Mouse (Mus musculus): Measurements from ENCODE around the gene Dnajb2. TPM values are rescaled to one million over a fixed set of nuclear protein-coding genes. Genes with fewer than 3 reads are reported as not detected.

Gene Dnajb2
- polyA plus RNA-seq, 1 experiment: 54.1 TPM

- no peaks in the 10 kb centered on the region for H3K36me3 ChIP-seq (ENCODE audit: control insufficient read depth, insufficient read depth)
- H3K27me3 ChIP-seq (ENCODE audit: control insufficient read depth, insufficient read depth, insufficient read length): no peaks in the 10 kb centered on the region
- H3K4me2 ChIP-seq (ENCODE audit: low read depth): no peak overlapping the region
- TF ChIP-seq CEBPB (IDR thresholded peaks at IDR 0.05; ENCODE audit: insufficient read depth, poor library complexity, severe bottlenecking) (no peak), MAX (IDR thresholded peaks at IDR 0.05; ENCODE audit: low read depth) (no peak), TCF12 (IDR thresholded peaks at IDR 0.05; ENCODE audit: insufficient read depth, poor library complexity, severe bottlenecking) (no peak), POLR2A (IDR thresholded peaks at IDR 0.05; ENCODE audit: insufficient read length, low read depth) (no peak), POLR2AphosphoS2 (IDR thresholded peaks at IDR 0.05; ENCODE audit: insufficient read length, low read depth) (no peak)
- no peak overlapping the region for H3ac ChIP-seq (ENCODE audit: control insufficient read depth, insufficient read length)
- H3K4me3 ChIP-seq: no peak overlapping the region
- H3K79me2 ChIP-seq (ENCODE audit: control insufficient read depth, insufficient read depth): no peaks in the 10 kb centered on the region
These were observed 53.8 kb downstream of the Dnajb2 start for GRCm38 (mm10) chr1:75289888-75290431.

GRCm38 (mm10) chr1:75290582-75290981, 54.4 kb downstream of the Dnajb2 start:
- no peak overlapping the region for H3K4me3 ChIP-seq

GRCm38 (mm10) chr1:75291321-75291720, 55.1 kb downstream of the Dnajb2 start:
- TF ChIP-seq MYOG (IDR thresholded peaks at IDR 0.05; ENCODE audit: control insufficient read depth in 1 of 3, insufficient read depth in 1 of 3, insufficient read length in 2 of 3, low read depth in 2 of 3) (no peak), TCF3 (IDR thresholded peaks at IDR 0.05; ENCODE audit: insufficient read length, low read depth) (no peak), MAX (IDR thresholded peaks at IDR 0.05; ENCODE audit: low read depth) (no peak), POLR2AphosphoS2 (IDR thresholded peaks at IDR 0.05; ENCODE audit: insufficient read length, low read depth) (no peak), E2F4 (IDR thresholded peaks at IDR 0.05; ENCODE audit: insufficient read depth) (no peak), POLR2A (IDR thresholded peaks at IDR 0.05; ENCODE audit: insufficient read length, low read depth) (no peak)
- Histone ChIP-seq H3ac (ENCODE audit: control insufficient read depth, insufficient read length) (no peak overlapping the region), H3K4me2 (ENCODE audit: low read depth) (no peak overlapping the region), H3K27me3 (ENCODE audit: control insufficient read depth, insufficient read depth, insufficient read length) (no peaks in the 10 kb centered on the region), H3K4me3 (no peak overlapping the region), H3K36me3 (ENCODE audit: control insufficient read depth, insufficient read depth) (no peaks in the 10 kb centered on the region), H3K79me2 (ENCODE audit: control insufficient read depth, insufficient read depth) (no peaks in the 10 kb centered on the region)

More at GRCm38 (mm10) chr1:75290582-75290981, 54.4 kb downstream of the Dnajb2 start:
- Histone ChIP-seq H3K79me2 (ENCODE audit: control insufficient read depth, insufficient read depth) (no peaks in the 10 kb centered on the region), H3ac (ENCODE audit: control insufficient read depth, insufficient read length) (no peak overlapping the region), H3K4me2 (ENCODE audit: low read depth) (no peak overlapping the region), H3K36me3 (ENCODE audit: control insufficient read depth, insufficient read depth) (no peaks in the 10 kb centered on the region), H3K27me3 (ENCODE audit: control insufficient read depth, insufficient read depth, insufficient read length) (no peaks in the 10 kb centered on the region)
- no peak for TF ChIP-seq REST (IDR thresholded peaks at IDR 0.05; ENCODE audit: insufficient read depth, insufficient read length)
- no peak for TF ChIP-seq MYOD1 (IDR thresholded peaks at IDR 0.05; ENCODE audit: control insufficient read depth in 1 of 3, insufficient read length in 2 of 3, low read depth in 2 of 3)
- TF ChIP-seq POLR2AphosphoS2 (IDR thresholded peaks at IDR 0.05; ENCODE audit: insufficient read length, low read depth): no peak
- no peak for TF ChIP-seq SRF (IDR thresholded peaks at IDR 0.05; ENCODE audit: control insufficient read depth, insufficient read length, low read depth)

GRCm38 (mm10) chr1:75292476-75293330, 56.5 kb downstream of the Dnajb2 start:
- TF ChIP-seq CEBPB (IDR thresholded peaks at IDR 0.05; ENCODE audit: insufficient read depth, poor library complexity, severe bottlenecking) (0 out of 2 replicates have a peak, but pooled peaks have one; percentile 1), POLR2A (IDR thresholded peaks at IDR 0.05; ENCODE audit: insufficient read length, low read depth) (no peak), POLR2AphosphoS2 (IDR thresholded peaks at IDR 0.05; ENCODE audit: insufficient read length, low read depth) (no peak), TCF3 (IDR thresholded peaks at IDR 0.05; ENCODE audit: insufficient read length, low read depth) (no peak), MAX (IDR thresholded peaks at IDR 0.05; ENCODE audit: low read depth) (no peak), TCF12 (IDR thresholded peaks at IDR 0.05; ENCODE audit: insufficient read depth, poor library complexity, severe bottlenecking) (no peak), E2F4 (IDR thresholded peaks at IDR 0.05; ENCODE audit: insufficient read depth) (no peak), REST (IDR thresholded peaks at IDR 0.05; ENCODE audit: insufficient read depth, insufficient read length) (no peak), MYOG (IDR thresholded peaks at IDR 0.05; ENCODE audit: control insufficient read depth in 1 of 3, insufficient read depth in 1 of 3, insufficient read length in 2 of 3, low read depth in 2 of 3) (no peak), MYOD1 (IDR thresholded peaks at IDR 0.05; ENCODE audit: control insufficient read depth in 1 of 3, insufficient read length in 2 of 3, low read depth in 2 of 3) (peak in 2 of 3 experiments; percentile 11 to 47), SRF (IDR thresholded peaks at IDR 0.05; ENCODE audit: control insufficient read depth, insufficient read length, low read depth) (no peak)
- H3K27me3 ChIP-seq (ENCODE audit: control insufficient read depth, insufficient read depth, insufficient read length): no peaks in the 10 kb centered on the region
- no peaks in the 10 kb centered on the region for H3K36me3 ChIP-seq (ENCODE audit: control insufficient read depth, insufficient read depth)
- H3ac ChIP-seq (ENCODE audit: control insufficient read depth, insufficient read length): no peak overlapping the region
- H3K4me2 ChIP-seq (ENCODE audit: low read depth): peak overlapping the region; percentile 21
- no peaks in the 10 kb centered on the region for H3K79me2 ChIP-seq (ENCODE audit: control insufficient read depth, insufficient read depth)
- H3K4me3 ChIP-seq: no peak overlapping the region

- H3K36me3 ChIP-seq (ENCODE audit: control insufficient read depth, insufficient read depth): no peaks in the 10 kb centered on the region
- no peaks in the 10 kb centered on the region for H3K27me3 ChIP-seq (ENCODE audit: control insufficient read depth, insufficient read depth, insufficient read length)
- H3K79me2 ChIP-seq (ENCODE audit: control insufficient read depth, insufficient read depth): no peaks in the 10 kb centered on the region
- no peak overlapping the region for H3ac ChIP-seq (ENCODE audit: control insufficient read depth, insufficient read length)
- H3K4me2 ChIP-seq (ENCODE audit: low read depth): peak overlapping the region; percentile 0
- H3K4me3 ChIP-seq: no peak overlapping the region
- no peak for TF ChIP-seq POLR2A (IDR thresholded peaks at IDR 0.05; ENCODE audit: insufficient read length, low read depth)
- TF ChIP-seq REST (IDR thresholded peaks at IDR 0.05; ENCODE audit: insufficient read depth, insufficient read length): no peak
These were observed 57.1 kb downstream of the Dnajb2 start for GRCm38 (mm10) chr1:75293331-75293701.
